Mouse (Mus musculus) left cerebral cortex, adult 8-10 months (tissue): ENCODE measurements around the gene Olfr108. TPM values are rescaled to one million over a fixed set of nuclear protein-coding genes. Genes with fewer than 3 reads are reported as not detected.

Experiments used
- DNase-seq, 2 experiments: peaks; one replicate each; pipeline ENCODE4 v3.0.0; 2022; ENCODE audit warnings: low spot score in 2 of 2
- total RNA-seq, 4 experiments: library from RNA; stranded (reverse); gene quantifications; 2 replicates each; pipeline ENCODE4 v1.2.4; 2022

Gene Olfr108
- not detected for total RNA-seq

DNA sequence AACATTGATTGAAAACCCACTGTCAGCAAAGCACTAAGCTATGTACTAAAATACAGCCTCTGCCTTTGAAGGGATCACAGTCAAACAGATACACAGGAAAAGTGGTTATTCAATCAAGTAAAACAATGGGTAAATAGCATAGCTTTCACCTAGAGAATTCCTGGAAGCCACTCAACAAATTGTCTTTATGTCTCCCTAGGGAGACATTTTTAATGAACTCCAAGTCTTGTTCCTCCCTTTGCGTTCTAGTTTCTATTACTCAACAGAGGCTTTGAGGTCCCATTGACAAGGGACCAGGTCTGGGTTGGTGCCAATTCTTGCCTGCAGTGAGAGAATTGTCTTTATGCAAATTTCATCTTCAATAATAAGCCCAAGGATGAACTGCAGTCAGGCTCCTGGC, at the start of gene Olfr108:
Gene Olfr108, plus strand, starts transcription at position 301 of the 400 bp plus-strand sequence.
- no peak for DNase-seq

DNA sequence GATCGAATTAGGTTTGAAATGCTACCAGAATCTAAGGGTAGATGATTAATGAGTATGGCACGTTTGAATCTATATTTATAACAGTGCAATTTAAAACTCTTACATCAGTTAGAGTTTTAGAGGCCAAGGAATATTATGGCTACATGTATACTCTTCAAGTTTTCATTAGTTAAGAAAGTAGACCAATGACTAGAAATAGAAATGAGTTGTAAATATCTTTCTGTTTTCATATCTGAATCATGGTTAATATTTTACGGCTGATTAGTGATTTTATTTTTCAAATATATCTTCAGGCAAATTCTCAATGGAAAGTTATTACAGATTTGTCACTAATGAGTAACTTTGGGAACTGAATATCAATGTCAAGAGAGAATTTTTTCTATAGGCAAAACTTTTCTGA, 46.4 kb upstream of the Olfr108 start, which contains the start of gene Olfr107:
Gene Olfr107, plus strand, starts transcription at position 301 of the 400 bp plus-strand sequence.
- DNase-seq = no peak

GRCm38 (mm10) chr17:37413380-37413779, 31.9 kb upstream of the Olfr108 start:
- no peak for DNase-seq

- no peak for DNase-seq
Observed at GRCm38 (mm10) chr17:37458616-37459015, 13.3 kb downstream of the Olfr108 start, which contains the start of gene Olfr109. Olfr109 (plus strand) TSS chr17:37458916.

- DNase-seq = no peak
Observed at GRCm38 (mm10) chr17:37483452-37483851, 38.2 kb downstream of the Olfr108 start, which contains the start of gene H2-M2. H2-M2 (minus strand) TSS chr17:37483552.

DNA sequence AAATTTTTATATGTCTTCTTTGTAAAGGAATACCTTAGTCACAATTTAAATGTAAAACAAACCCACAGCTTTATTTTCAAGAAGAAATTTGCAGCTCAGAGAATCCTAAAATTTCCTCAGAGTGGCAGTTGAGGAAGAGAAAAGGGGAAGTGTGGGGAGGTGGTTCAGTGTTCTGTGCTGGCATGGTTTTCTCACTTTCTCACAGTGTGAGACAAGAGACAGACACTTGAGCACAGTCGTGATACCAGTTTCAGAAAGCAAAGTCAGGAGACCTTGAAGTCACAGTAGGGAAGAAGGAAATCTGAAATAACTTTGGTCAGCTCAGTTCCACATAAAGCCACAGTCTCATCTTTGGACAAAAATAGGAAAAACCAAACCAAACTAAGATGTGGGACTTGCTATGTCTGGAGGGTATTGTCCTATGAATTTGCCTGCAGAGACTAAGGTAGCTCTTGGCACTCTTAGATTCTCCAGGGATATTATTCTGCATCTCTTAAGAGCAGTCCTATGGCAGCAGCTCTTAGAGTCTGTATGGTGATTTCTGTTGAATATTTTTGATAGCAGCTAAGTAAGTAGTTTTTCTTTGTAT, 46.7 kb downstream of the Olfr108 start, which contains the start of gene Olfr110:
Gene Olfr110, plus strand, starts transcription at position 539 of the 589 bp plus-strand sequence.
- no peak for DNase-seq

Other genes starting within 250 kb of the Olfr108 start
- not detected for gene Olfr94, start 244.5 kb upstream of the Olfr108 start, total RNA-seq
- gene Olfr95, start 232.4 kb upstream of the Olfr108 start, total RNA-seq = not detected
- not detected for gene Olfr96, start 225.3 kb upstream of the Olfr108 start, total RNA-seq
- not detected for gene Olfr97, start 208.2 kb upstream of the Olfr108 start, total RNA-seq
- gene Olfr98, start 181.7 kb upstream of the Olfr108 start, total RNA-seq = not detected
- 1 to 10 TPM; 3.5 to 7.0 (median 4.7) TPM for gene H2-M3, start 175.3 kb upstream of the Olfr108 start, total RNA-seq
- gene Olfr99, start 162.0 kb upstream of the Olfr108 start, total RNA-seq = not detected
- gene Olfr101, start 141.2 kb upstream of the Olfr108 start, total RNA-seq = not detected
- not detected for gene Olfr102, start 128.4 kb upstream of the Olfr108 start, total RNA-seq
- not detected for gene Olfr103, start 105.8 kb upstream of the Olfr108 start, total RNA-seq
- not detected for gene Olfr104-ps, start 85.9 kb upstream of the Olfr108 start, total RNA-seq
- not detected for gene Olfr105-ps, start 66.4 kb upstream of the Olfr108 start, total RNA-seq
- not detected for gene Olfr106-ps, start 55.1 kb upstream of the Olfr108 start, total RNA-seq
- gene Olfr107, start 46.3 kb upstream of the Olfr108 start, total RNA-seq = not detected
- not detected for gene Olfr109, start 13.4 kb downstream of the Olfr108 start, total RNA-seq
- not detected for gene H2-M2, start 38.1 kb downstream of the Olfr108 start, total RNA-seq
- 1 to 10 TPM in 1 of 4 experiments, under 1 TPM in 1, not detected in 2; 0.87 to 1.6 TPM for gene Olfr110, start 47.0 kb downstream of the Olfr108 start, total RNA-seq
- 1 to 10 TPM in 2 of 4 experiments, under 1 TPM in 2; 0.36 to 3.8 (median 1.7) TPM for gene Olfr111, start 62.5 kb downstream of the Olfr108 start, total RNA-seq
- gene Olfr112, start 124.0 kb downstream of the Olfr108 start, total RNA-seq = not detected
- gene Olfr113, start 132.2 kb downstream of the Olfr108 start, total RNA-seq = not detected
- gene Olfr114, start 147.3 kb downstream of the Olfr108 start, total RNA-seq = not detected
- gene Olfr115, start 181.6 kb downstream of the Olfr108 start, total RNA-seq = not detected
- not detected for gene Olfr116, start 181.7 kb downstream of the Olfr108 start, total RNA-seq
- gene Olfr117, start 218.3 kb downstream of the Olfr108 start, total RNA-seq = not detected
- gene Olfr118, start 221.5 kb downstream of the Olfr108 start, total RNA-seq = not detected